Mouse (Mus musculus): ENCODE data around the gene Oaf. TPM values are rescaled to one million over a fixed set of nuclear protein-coding genes. Genes with fewer than 3 reads are reported as not detected.

The Oaf gene
- polyA plus RNA-seq, 1 experiment from 2014 or later: 59.3 TPM

- TF ChIP-seq EP300 (IDR thresholded peaks at IDR 0.05; ENCODE audit: low read depth) (no peak), CTCF (IDR thresholded peaks at IDR 0.05; ENCODE audit: low read depth) (no peak)
- Histone ChIP-seq H3K4me3 (ENCODE audit: low read depth, low read length) (no peak overlapping the region), H3K27ac (ENCODE audit: low read depth) (peak overlapping the region; percentile 76), H3K27me3 (ENCODE audit: insufficient read depth, low read length) (no peaks in the 10 kb centered on the region), H3K36me3 (replicated peaks; ENCODE audit: insufficient read depth, low read length) (peaks cover 15% of the 10 kb centered on the region), H3K9me3 (ENCODE audit: low read length) (no peaks in the 10 kb centered on the region), H3K4me1 (ENCODE audit: insufficient read depth) (peaks cover 74% of the 10 kb centered on the region), H3K9ac (replicated peaks) (peak overlapping the region; percentile 32), H3K4me2 (ENCODE audit: low read depth, low read length) (0 out of 2 replicates have a peak overlapping the region, but pooled peaks have one; percentile 11)
- DNase-seq: no peak
- ATAC-seq: no peak
- 72% methylated on average over 4 of the region's 4 CpGs for WGBS (ENCODE audit: insufficient replicate concordance)
Observed at GRCm38 (mm10) chr9:43230886-43231285, 8.8 kb downstream of the Oaf start.

GRCm38 (mm10) chr9:43229962-43230361 is 9.7 kb downstream of the Oaf start:
- 79% methylated on average over 7 of the region's 7 CpGs for WGBS (ENCODE audit: insufficient replicate concordance)
- no peak overlapping the region for H3K4me3 ChIP-seq (ENCODE audit: low read depth, low read length)
- TF ChIP-seq CTCF (IDR thresholded peaks at IDR 0.05; ENCODE audit: low read depth) (no peak), EP300 (IDR thresholded peaks at IDR 0.05; ENCODE audit: low read depth) (no peak)
- no peaks in the 10 kb centered on the region for H3K27me3 ChIP-seq (ENCODE audit: insufficient read depth, low read length)
- H3K36me3 ChIP-seq (replicated peaks; ENCODE audit: insufficient read depth, low read length): peaks cover 15% of the 10 kb centered on the region
- peaks cover 75% of the 10 kb centered on the region for H3K4me1 ChIP-seq (ENCODE audit: insufficient read depth)
- DNase-seq (no peak), ATAC-seq (no peak)
- H3K4me2 ChIP-seq (ENCODE audit: low read depth, low read length): no peak overlapping the region
- no peak overlapping the region for H3K9ac ChIP-seq (replicated peaks)
- no peak overlapping the region for H3K27ac ChIP-seq (ENCODE audit: low read depth)
- no peaks in the 10 kb centered on the region for H3K9me3 ChIP-seq (ENCODE audit: low read length)

GRCm38 (mm10) chr9:43229398-43229895 is 10.3 kb downstream of the Oaf start:
- DNase-seq (no peak), ATAC-seq (no peak)
- H3K4me1 ChIP-seq (ENCODE audit: insufficient read depth): peaks cover 75% of the 10 kb centered on the region
- no peak overlapping the region for H3K9ac ChIP-seq (replicated peaks)
- H3K4me2 ChIP-seq (ENCODE audit: low read depth, low read length): no peak overlapping the region
- H3K27me3 ChIP-seq (ENCODE audit: insufficient read depth, low read length): no peaks in the 10 kb centered on the region
- H3K27ac ChIP-seq (ENCODE audit: low read depth): peak overlapping the region; percentile 30; the same call in 1 of the 2 replicates
- TF ChIP-seq CTCF (IDR thresholded peaks at IDR 0.05; ENCODE audit: low read depth) (no peak), EP300 (IDR thresholded peaks at IDR 0.05; ENCODE audit: low read depth) (no peak)
- WGBS (ENCODE audit: insufficient replicate concordance): 88% methylated on average over 10 of the region's 10 CpGs
- H3K9me3 ChIP-seq (ENCODE audit: low read length): no peaks in the 10 kb centered on the region
- H3K4me3 ChIP-seq (ENCODE audit: low read depth, low read length): no peak overlapping the region
- peaks cover 12% of the 10 kb centered on the region for H3K36me3 ChIP-seq (replicated peaks; ENCODE audit: insufficient read depth, low read length)

- Histone ChIP-seq H3K4me2 (ENCODE audit: low read depth, low read length) (no peak overlapping the region), H3K9ac (replicated peaks) (no peak overlapping the region), H3K36me3 (replicated peaks; ENCODE audit: insufficient read depth, low read length) (peaks cover 18% of the 10 kb centered on the region), H3K4me1 (ENCODE audit: insufficient read depth) (peaks cover 69% of the 10 kb centered on the region), H3K27ac (ENCODE audit: low read depth) (peak overlapping the region; percentile 30; the same call in 1 of the 2 replicates), H3K27me3 (ENCODE audit: insufficient read depth, low read length) (no peaks in the 10 kb centered on the region), H3K9me3 (ENCODE audit: low read length) (no peaks in the 10 kb centered on the region), H3K4me3 (ENCODE audit: low read depth, low read length) (no peak overlapping the region)
- WGBS (ENCODE audit: insufficient replicate concordance): 89% methylated on average over 2 of the region's 2 CpGs
- TF ChIP-seq CTCF (IDR thresholded peaks at IDR 0.05; ENCODE audit: low read depth) (no peak), EP300 (IDR thresholded peaks at IDR 0.05; ENCODE audit: low read depth) (no peak)
- ATAC-seq (no peak), DNase-seq (no peak)
Observed at GRCm38 (mm10) chr9:43228745-43229144, 11.0 kb downstream of the Oaf start.

DNA sequence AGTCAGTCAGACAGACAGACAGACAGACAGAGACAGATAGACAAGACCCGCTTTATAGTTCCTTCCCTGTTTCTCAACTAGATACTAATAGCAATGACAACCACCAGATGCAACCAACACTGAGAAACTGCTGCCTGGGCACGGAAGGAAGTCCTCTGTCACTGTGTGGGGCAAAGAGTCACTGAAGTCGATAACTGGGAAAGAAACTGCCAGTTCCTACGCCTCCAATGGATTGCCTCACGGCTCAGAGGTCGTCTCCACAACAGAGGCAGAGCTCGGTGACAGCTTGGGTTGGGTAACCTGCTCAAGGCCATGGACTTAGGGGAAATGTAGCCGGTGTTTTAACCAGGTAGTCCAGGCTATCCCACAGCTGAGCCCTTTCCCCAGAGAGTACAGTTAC is 12.1 kb downstream of the Oaf start:
- Histone ChIP-seq H3K36me3 (replicated peaks; ENCODE audit: insufficient read depth, low read length) (peaks cover 25% of the 10 kb centered on the region), H3K4me1 (ENCODE audit: insufficient read depth) (peaks cover 61% of the 10 kb centered on the region), H3K4me3 (ENCODE audit: low read depth, low read length) (no peak overlapping the region), H3K4me2 (ENCODE audit: low read depth, low read length) (peak overlapping the region; percentile 9; the same call in 1 of the 2 replicates), H3K27me3 (ENCODE audit: insufficient read depth, low read length) (no peaks in the 10 kb centered on the region), H3K9ac (replicated peaks) (no peak overlapping the region), H3K27ac (ENCODE audit: low read depth) (peak overlapping the region; percentile 82), H3K9me3 (ENCODE audit: low read length) (no peaks in the 10 kb centered on the region)
- peak; percentile 78 for TF ChIP-seq EP300 (IDR thresholded peaks at IDR 0.05; ENCODE audit: low read depth)
- no peak for TF ChIP-seq CTCF (IDR thresholded peaks at IDR 0.05; ENCODE audit: low read depth)
- 35% methylated on average over 8 of the region's 8 CpGs for WGBS (ENCODE audit: insufficient replicate concordance)
- peak; percentile 72 for DNase-seq
- ATAC-seq: peak; percentile 81

DNA sequence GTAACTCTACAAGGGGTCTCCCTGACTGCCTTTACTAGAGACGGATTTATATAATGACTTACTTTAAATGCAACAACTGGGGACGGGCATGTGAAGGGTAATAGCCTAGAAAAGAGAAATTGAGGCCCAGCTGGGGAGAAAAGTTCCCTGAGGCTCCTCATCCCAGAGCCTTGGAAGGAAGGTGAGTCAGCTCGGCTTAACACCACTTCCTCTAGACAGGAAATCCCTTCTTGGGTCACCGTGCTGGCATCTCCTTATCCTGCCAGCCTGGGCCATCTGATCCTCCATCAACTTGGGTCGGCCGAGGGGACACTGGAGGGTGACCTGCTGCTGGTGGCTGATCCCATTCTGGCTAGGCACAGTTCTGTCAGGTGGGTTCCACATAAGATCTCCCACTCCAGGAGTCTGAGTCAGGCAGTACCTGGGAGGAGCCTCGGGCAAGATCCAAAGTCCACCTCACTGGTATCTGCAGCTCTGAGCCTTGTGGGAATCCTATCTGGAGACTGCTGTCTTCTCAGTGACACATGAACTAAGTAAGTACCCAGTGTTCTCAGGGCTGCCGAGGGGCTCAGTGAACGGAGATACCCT is 13.0 kb downstream of the Oaf start:
- H3K9me3 ChIP-seq (ENCODE audit: low read length): no peaks in the 10 kb centered on the region
- ATAC-seq (no peak), DNase-seq (no peak)
- H3K4me3 ChIP-seq (ENCODE audit: low read depth, low read length): no peak overlapping the region
- H3K27me3 ChIP-seq (ENCODE audit: insufficient read depth, low read length): no peaks in the 10 kb centered on the region
- peak overlapping the region; percentile 82 for H3K27ac ChIP-seq (ENCODE audit: low read depth)
- WGBS (ENCODE audit: insufficient replicate concordance): 58% methylated on average over 9 of the region's 9 CpGs
- peaks cover 54% of the 10 kb centered on the region for H3K4me1 ChIP-seq (ENCODE audit: insufficient read depth)
- TF ChIP-seq EP300 (IDR thresholded peaks at IDR 0.05; ENCODE audit: low read depth) (no peak), CTCF (IDR thresholded peaks at IDR 0.05; ENCODE audit: low read depth) (no peak)
- peaks cover 32% of the 10 kb centered on the region for H3K36me3 ChIP-seq (replicated peaks; ENCODE audit: insufficient read depth, low read length)
- peak overlapping the region; percentile 17 for H3K9ac ChIP-seq (replicated peaks)
- 0 out of 2 replicates have a peak overlapping the region, but pooled peaks have one; percentile 9 for H3K4me2 ChIP-seq (ENCODE audit: low read depth, low read length)
